Mouse (Mus musculus) left cerebral cortex, postnatal 25 days (tissue): ENCODE results near the gene Irf2bp2. TPM values are rescaled to one million over a fixed set of nuclear protein-coding genes. Genes with fewer than 3 reads are reported as not detected.

Source experiments
- DNase-seq, 2 experiments: peaks; one replicate each; pipeline ENCODE4 v3.0.0; 2022; ENCODE audit warnings: low spot score in 2 of 2, mixed read lengths in 1 of 2
- intact Hi-C: fragments of 180-260 bp; cut with DNase I; formaldehyde crosslinking; loops from one replicate; pipeline ENCODE4 v1.15.1; 2025
- total RNA-seq, 2 experiments: library from RNA; stranded (reverse); gene quantifications; 2 replicates each; pipeline ENCODE4 v1.2.3; 2021

Irf2bp2 gene
- total RNA-seq, 2 experiments from 2014 or later = 55.5 to 62.7 TPM

GRCm38 (mm10) chr8:126546480-126546879 lies 47.3 kb downstream of the Irf2bp2 start:
- DNase-seq = no peak
- intact Hi-C loops = no loop called here

- intact Hi-C loops = no loop called here
- DNase-seq = peak in 1 of 2 experiments; percentile 81
Observed at GRCm38 (mm10) chr8:126543407-126543806, 50.4 kb downstream of the Irf2bp2 start.

- DNase-seq = no peak
- intact Hi-C loops = no loop called here
Observed at GRCm38 (mm10) chr8:126542757-126543156, 51.0 kb downstream of the Irf2bp2 start.

- DNase-seq = peak; percentile 27 to 67
- intact Hi-C loops = no loop called here
Observed at GRCm38 (mm10) chr8:126542090-126542689, 51.6 kb downstream of the Irf2bp2 start.

GRCm38 (mm10) chr8:126540298-126540697 lies 53.5 kb downstream of the Irf2bp2 start:
- no peak for DNase-seq
- intact Hi-C loops = no loop called here

GRCm38 (mm10) chr8:126539355-126540093 lies 54.3 kb downstream of the Irf2bp2 start:
- intact Hi-C loops = no loop called here

GRCm38 (mm10) chr8:126538648-126539354 lies 55.0 kb downstream of the Irf2bp2 start:
- peak; percentile 67 to 93 for DNase-seq
- intact Hi-C loops = no loop called here

More at GRCm38 (mm10) chr8:126539355-126540093, 54.3 kb downstream of the Irf2bp2 start:
- DNase-seq = no peak

Other genes starting within 250 kb of the Irf2bp2 start
- 10 to 100 TPM; 24.1 to 30.6 TPM for gene Coa6, start 171.5 kb downstream of the Irf2bp2 start, total RNA-seq
- gene Tarbp1, start 118.9 kb downstream of the Irf2bp2 start, total RNA-seq = 1 to 10 TPM; 3.6 to 4.2 TPM